Comparison of ENCODE assay signal across 25 mouse cellular contexts in the genomic region with DNA sequence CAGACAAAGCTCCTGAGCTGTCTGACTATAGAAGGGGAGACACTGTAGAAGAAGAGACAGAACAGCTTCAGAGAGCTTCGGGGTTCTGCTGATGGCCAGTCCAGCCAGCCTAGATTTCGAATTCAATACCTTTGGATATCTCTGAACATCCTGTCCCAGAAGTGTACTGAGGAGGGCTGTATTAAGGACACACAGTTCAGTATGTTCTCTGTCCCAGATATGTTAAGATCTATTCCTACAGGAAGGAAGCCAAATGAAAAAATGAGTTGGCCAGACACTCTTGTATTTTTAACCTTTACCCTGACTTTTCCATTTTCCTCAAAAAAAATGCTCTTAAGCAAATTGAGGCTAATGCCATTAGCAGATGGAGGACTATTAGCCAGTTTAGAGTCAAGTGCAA. TPM values are rescaled to one million over a fixed set of nuclear protein-coding genes. Genes with fewer than 3 reads are reported as not detected.
DNase-seq lines count a peak whose midpoint lies in the region; ATAC-seq and TF ChIP-seq lines count a peak whose summit lies in the region.
"Had no signal": no experiment of that assay in that cellular context is flagged by ENCODE, and none has a peak within 500 bp of the region (broad histone marks: within the 10 kb centered on the region; RNA-seq: fewer than 3 reads in every experiment).

No protein-coding gene starts in this region.

- intact Hi-C loops in gastrocnemius, adult 2 months (cut with DNase I), result loop anchor here (5.0 kb wide), 1 partner anchor 250 kb away; a partner anchor contains a TSS
- intact Hi-C loops in gastrocnemius, postnatal 14 days (cut with DNase I; ENCODE audit: low total_unique reads), result no loop called here

- TF ChIP-seq POLR2A in testis, adult 2 months (IDR thresholded peaks at IDR 0.05; ENCODE audit: control insufficient read depth, low read depth, low read length), result no peak

- H3K4me3 ChIP-seq in gastrocnemius, adult 2 months, result no peak overlapping the region
- H3K4me3 ChIP-seq in kidney, embryonic 15.5 days (replicated peaks), result no peak overlapping the region
- H3K4me3 ChIP-seq in testis, adult 2 months (ENCODE audit: control insufficient read depth, low read depth, low read length), result no peak overlapping the region
- H3K4me3 ChIP-seq: embryonic facial prominence, embryonic 12.5 days; erythroblast, embryonic 14.5 days; forebrain, embryonic 15.5 days; hindbrain, embryonic 12.5 days; limb, embryonic 10.5 days; liver, embryonic 12.5 days; megakaryocyte, embryonic 14.5 days; myocyte had no signal

- no peaks in the 10 kb centered on the region for H3K4me1 ChIP-seq in kidney, embryonic 15.5 days
- H3K4me1 ChIP-seq in testis, adult 2 months (ENCODE audit: control insufficient read depth, insufficient read depth, low read length), result no peaks in the 10 kb centered on the region
- H3K4me1 ChIP-seq: embryonic facial prominence, embryonic 12.5 days; forebrain, embryonic 15.5 days; hindbrain, embryonic 12.5 days; limb, embryonic 10.5 days; liver, embryonic 12.5 days; megakaryocyte, embryonic 14.5 days had no signal

- H3K9ac ChIP-seq in kidney, embryonic 15.5 days, result no peak overlapping the region
- H3K9ac ChIP-seq: embryonic facial prominence, embryonic 12.5 days; forebrain, embryonic 15.5 days; hindbrain, embryonic 12.5 days; liver, embryonic 12.5 days; lung, embryonic 14.5 days had no signal

- DNase-seq in gastrocnemius, adult 2 months, result no peak
- no peak for DNase-seq in gastrocnemius, postnatal 14 days
- peak; percentile 30 for DNase-seq in kidney, adult 9 months
- no peak for DNase-seq in testis, postnatal 10 days (ENCODE audit: low spot score)
- no peak for DNase-seq in left cerebral cortex, adult 18-20 months (ENCODE audit: low spot score in 2 of 2)
- DNase-seq: adrenal gland, postnatal 10 days; cerebellum, adult 9-11 months; lung, embryonic 14.5 days; midbrain, embryonic 14.5 days; thymus, adult 18-20 months; thymus, postnatal 4 days had no signal

- no peaks in the 10 kb centered on the region for H3K36me3 ChIP-seq in kidney, embryonic 15.5 days
- H3K36me3 ChIP-seq in testis, adult 2 months (ENCODE audit: control insufficient read depth, insufficient read depth, low read length), result no peaks in the 10 kb centered on the region
- H3K36me3 ChIP-seq: embryonic facial prominence, embryonic 12.5 days; forebrain, embryonic 15.5 days; hindbrain, embryonic 12.5 days; limb, embryonic 10.5 days; liver, embryonic 12.5 days had no signal

- H3K4me2 ChIP-seq in kidney, embryonic 15.5 days, result no peak overlapping the region
- H3K4me2 ChIP-seq: embryonic facial prominence, embryonic 12.5 days; forebrain, embryonic 15.5 days; hindbrain, embryonic 12.5 days; liver, embryonic 12.5 days; lung, embryonic 14.5 days had no signal

- no peak for ATAC-seq in kidney, embryonic 15.5 days (replicated peaks; ENCODE audit: low FRiP score)
- no peak for ATAC-seq in inflammation-experienced regulatory T-cells, adult 6 months
- ATAC-seq: CD4-positive, CD25-positive, alpha-beta regulatory T cell, adult 4 months; forebrain, embryonic 15.5 days; liver, embryonic 12.5 days; Patski had no signal

- H3K27ac ChIP-seq in gastrocnemius, adult 2 months, result peak overlapping the region; percentile 72
- H3K27ac ChIP-seq in kidney, embryonic 15.5 days, result no peak overlapping the region
- H3K27ac ChIP-seq in testis, adult 2 months (ENCODE audit: control insufficient read depth, insufficient read depth, low read depth, low read length), result peak overlapping the region; percentile 66; the same call in 1 of the 2 replicates
- H3K27ac ChIP-seq: embryonic facial prominence, embryonic 12.5 days; forebrain, embryonic 15.5 days; hindbrain, embryonic 12.5 days; limb, embryonic 10.5 days; liver, embryonic 12.5 days had no signal

- no peaks in the 10 kb centered on the region for H3K27me3 ChIP-seq in kidney, embryonic 15.5 days
- no peaks in the 10 kb centered on the region for H3K27me3 ChIP-seq in testis, adult 2 months (ENCODE audit: control insufficient read depth, insufficient read depth, low read length)
- H3K27me3 ChIP-seq: embryonic facial prominence, embryonic 12.5 days; forebrain, embryonic 15.5 days; hindbrain, embryonic 12.5 days; liver, embryonic 12.5 days; megakaryocyte, embryonic 14.5 days; Patski had no signal

- WGBS in kidney, embryonic 15.5 days, result 75% methylated on average over 2 of the region's 2 CpGs

- no peaks in the 10 kb centered on the region for H3K9me3 ChIP-seq in kidney, embryonic 15.5 days (replicated peaks)
- H3K9me3 ChIP-seq: embryonic facial prominence, embryonic 12.5 days; forebrain, embryonic 15.5 days; hindbrain, embryonic 12.5 days; limb, embryonic 10.5 days; liver, embryonic 12.5 days; megakaryocyte, embryonic 14.5 days had no signal

- no peak for TF ChIP-seq CTCF in gastrocnemius, adult 2 months (IDR thresholded peaks at IDR 0.05)
- TF ChIP-seq CTCF in testis, adult 2 months (IDR thresholded peaks at IDR 0.05; ENCODE audit: control insufficient read depth, insufficient read depth, insufficient replicate concordance, low read depth, low read length), result no peak

RNA-seq across cellular contexts. Expression of a gene that starts 45.5 kb away (rescaled TPM):
- under 1 TPM in 1 of 2 experiments, not detected in 1; 0.36 TPM for total RNA-seq in gastrocnemius, adult 2 months (2021)
- total RNA-seq in gastrocnemius, postnatal 14 days (2021), result not detected
- 0.31 TPM in 1 of 2 replicates, not detected in the other for polyA plus RNA-seq in kidney, embryonic 15.5 days (2015; fragmentation: Nextera tagmentation; extraction: Ambion mirVana)
- 61.7 and 84.5 TPM in 2 replicates for polyA plus RNA-seq in testis, adult 2 months (2012; rRNA removed)
- polyA plus RNA-seq in inflammation-experienced regulatory T-cells, adult 6 months (2017; shearing (Covaris generic)), result not detected
- total RNA-seq in left cerebral cortex, adult 18-20 months (2021), result under 1 TPM; 0.66 to 0.70 TPM
- polyA plus RNA-seq: CD4-positive, CD25-positive, alpha-beta regulatory T cell, adult 4 months; embryonic facial prominence, embryonic 12.5 days; erythroblast, embryonic 14.5 days; heart, embryonic 14.5 days; hindbrain, embryonic 12.5 days; limb, embryonic 10.5 days; liver, embryonic 12.5 days; lung, embryonic 14.5 days; Patski had no signal
